Mouse (Mus musculus): ENCODE results near the gene Mid1ip1. TPM values are rescaled to one million over a fixed set of nuclear protein-coding genes. Genes with fewer than 3 reads are reported as not detected.

Gene Mid1ip1
- polyA plus RNA-seq (2012; rRNA removed) = 18.0 and 19.7 TPM in 2 replicates

GRCm38 (mm10) chrX:10714696-10715140, at the start of gene Mid1ip1:
Mid1ip1 (plus strand) TSS chrX:10715013.

Other genes starting within 250 kb of the Mid1ip1 start
- 23.8 and 25.6 TPM in 2 replicates for gene Tspan7, start 229.9 kb upstream of the Mid1ip1 start, polyA plus RNA-seq (2012; rRNA removed)